Mouse (Mus musculus): ENCODE results near the gene Tulp1.
A peak's percentile ranks its signal among the peaks of the same experiment; 100 is the strongest.
"Not testable (repeated sequence)": the region's sequence is repeated elsewhere in the genome, so short reads cannot be mapped to it uniquely, and the experiment has no call there.

Gene Tulp1

DNA sequence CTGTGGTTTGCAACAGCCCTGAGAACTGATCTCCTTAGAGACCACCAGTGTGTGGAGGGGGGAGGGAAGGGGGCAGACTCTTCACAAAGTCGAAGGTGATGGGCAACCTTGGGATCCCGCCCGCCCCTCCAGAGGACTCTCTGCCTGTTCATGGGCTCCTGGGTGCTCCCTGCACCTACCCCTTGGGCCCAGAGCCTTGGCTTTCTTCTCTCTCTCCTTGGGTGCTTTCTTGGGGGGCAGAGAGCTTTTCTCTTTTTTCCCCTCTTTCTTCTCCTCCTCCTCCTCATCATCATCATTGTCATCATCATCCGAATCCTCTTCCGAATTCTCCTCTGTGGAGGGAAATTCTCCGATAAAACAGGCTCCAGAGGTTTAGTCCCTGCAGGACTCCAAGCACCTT is 1.5 kb downstream of the Tulp1 start:
- DNase-seq = no peak

DNA sequence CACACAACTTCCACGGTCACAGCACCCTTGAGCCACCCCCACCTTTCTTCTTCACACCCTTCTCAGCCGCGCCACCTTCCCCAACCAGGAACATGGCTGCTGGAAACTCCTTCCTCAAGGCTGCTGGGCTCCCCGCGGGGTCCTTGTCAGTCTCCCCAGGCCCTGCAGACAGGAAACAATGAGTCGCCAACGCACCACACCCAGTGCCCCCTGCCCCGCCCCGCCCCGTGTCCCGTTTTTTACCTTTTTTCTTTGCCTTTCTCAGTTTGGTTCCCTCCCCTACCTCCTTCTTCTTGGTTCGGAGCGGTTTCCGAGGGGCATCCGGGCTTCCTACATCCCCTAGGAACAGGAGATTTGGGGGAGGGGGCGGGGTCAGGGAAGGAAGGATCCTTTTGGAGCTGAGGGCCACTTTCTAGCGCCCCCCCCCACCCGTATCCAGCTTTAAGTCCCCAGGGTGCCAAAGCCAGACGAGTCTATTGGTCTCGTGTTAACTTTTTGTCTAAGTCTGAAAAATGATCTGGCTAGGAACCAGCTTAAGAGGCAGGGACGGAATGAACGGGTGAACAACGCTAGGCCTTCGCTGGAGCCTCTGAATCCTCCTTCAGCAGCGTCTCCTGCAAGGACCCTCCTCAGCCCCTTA is 2.2 kb downstream of the Tulp1 start:
- no peak for DNase-seq

DNA sequence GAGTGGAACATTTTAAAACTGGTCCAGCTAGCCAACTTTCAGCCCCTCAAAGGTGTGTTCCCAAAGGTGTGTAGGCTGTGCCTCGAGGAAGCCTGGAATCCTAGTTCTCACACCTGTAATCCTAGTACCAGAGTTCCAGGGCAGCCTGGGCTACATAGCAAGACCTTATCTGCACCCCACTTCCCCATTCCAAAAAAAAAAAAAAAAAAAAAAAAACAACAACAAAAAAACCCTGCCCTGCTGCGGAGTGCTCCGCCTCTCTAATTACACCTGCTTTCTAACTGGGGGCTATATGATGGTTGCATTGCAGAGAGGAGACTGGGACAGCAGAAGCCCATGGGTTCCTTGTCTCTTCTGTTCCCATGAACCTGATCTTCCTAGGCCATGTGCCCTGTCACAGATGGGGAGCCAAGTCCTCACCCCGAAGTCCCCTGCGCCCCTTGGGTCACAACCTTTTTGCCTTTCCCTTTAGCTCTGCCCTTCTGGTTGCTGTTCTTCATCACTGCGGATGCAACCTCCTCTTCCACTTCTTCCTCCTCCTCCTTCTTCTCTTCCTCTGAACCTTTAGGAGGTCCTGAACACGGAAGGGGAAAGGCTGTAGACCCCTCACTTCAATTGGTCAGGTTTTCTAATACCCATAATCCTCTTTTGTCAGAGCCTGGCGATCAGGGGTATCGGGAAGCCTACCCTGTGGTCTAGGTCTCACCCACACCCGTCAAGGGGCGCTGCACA is 2.9 kb downstream of the Tulp1 start:
- DNase-seq = no peak

DNA sequence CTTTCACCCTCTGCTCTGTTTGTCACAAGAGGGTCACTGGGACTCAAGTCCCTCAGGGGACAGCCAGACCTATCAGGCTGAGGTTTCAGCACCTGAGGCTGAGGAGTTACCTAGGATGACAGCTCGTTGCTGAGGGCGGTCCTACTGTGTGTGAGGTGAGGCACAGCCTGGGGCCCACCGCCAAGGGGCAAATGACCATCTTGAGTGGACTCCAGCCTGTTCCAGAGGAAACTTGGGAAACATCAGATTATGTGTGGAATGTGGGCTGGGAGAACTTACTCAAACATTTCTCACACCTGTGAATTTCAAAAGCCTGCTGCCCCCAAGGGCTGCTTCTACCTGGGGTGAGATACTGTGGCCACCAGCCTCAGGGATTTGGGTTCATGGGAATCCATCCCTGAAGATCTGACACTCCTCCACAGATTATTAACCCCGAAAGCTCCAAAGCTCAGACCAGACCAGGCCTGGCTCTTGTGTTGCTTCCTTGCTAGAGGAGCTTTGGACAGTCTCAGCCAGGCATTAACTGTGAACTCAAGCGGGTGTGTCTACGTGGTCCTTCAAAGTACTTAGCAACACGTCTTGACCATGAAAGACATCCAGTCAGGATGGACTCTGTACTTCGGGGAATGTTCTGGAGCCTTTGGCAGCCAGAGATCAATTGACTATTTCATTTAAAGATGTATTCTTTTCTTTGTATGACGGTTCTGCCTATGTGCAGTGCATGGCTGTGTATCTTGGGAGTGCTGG is 4.3 kb downstream of the Tulp1 start:
- no peak for DNase-seq

DNA sequence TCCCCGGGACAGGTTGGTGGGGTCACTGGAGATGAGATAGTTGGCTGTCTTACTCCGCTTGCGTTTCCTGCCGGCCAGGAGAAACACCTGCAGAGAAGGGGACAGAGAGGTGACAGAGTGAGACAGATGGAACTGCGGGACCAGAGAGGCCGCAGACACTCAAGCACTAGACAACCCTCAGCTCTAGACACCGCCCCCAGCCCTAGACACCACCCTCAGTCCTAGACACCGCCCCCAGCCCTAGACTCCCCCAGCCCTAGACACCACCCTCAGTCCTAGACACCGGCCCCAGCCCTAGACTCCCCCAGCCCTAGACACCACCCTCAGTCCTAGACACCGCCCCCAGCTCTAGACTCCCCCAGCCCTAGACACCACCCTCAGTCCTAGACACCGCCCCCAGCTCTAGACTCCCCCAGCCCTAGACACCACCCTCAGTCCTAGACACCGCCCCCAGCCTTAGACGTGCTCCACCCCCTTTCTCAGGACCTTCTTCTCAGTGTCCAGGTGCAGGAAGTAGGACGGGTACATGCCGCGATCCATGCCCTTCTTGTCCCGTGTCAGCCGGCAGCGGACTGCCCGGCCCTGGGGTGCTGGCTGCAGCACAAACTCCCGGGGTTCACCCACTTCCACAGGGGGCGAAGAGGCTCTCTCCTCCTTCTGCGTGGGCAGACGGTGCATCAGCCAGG is 6.3 kb downstream of the Tulp1 start:
- not testable (repeated sequence) for DNase-seq

DNA sequence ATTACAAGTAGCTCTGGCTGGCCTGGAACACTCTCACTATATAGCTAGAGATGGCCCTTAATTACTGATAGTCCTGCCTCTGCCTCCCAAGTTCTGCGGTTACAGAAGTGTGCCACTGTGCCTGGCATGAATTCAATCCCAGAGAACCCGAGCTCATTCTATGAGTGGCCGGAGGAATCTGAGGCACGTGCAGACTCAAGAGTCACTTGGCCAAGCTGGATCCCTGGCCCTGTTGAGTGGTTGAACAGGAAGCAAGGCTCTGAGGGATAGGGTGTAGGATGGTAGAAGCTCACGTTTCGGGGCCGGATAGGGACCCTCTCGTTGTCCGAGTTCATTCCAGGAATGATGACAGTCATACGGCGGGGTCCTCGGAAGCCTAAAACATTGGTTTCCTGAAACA is 9.2 kb downstream of the Tulp1 start:
- no peak for DNase-seq

DNA sequence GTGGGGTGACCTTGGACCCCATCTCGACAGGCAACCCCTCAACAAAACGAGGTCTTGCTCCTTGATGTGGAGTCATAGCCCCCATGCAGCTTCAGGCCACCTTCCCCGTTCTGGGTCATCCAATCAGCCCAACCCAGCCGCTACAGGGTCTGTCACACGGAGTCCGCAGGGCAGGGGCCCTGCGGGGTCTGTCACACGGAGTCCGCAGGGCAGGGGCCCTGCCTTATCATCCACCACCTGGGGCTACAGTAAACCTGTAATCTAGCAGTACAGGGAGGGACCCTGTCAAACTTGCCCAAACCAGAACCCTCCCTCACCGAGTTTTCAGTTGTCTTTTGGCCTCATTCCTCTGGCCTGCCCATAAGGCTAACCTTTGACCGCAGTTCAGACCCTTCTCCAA is 13.0 kb downstream of the Tulp1 start:
- no peak for DNase-seq

DNA sequence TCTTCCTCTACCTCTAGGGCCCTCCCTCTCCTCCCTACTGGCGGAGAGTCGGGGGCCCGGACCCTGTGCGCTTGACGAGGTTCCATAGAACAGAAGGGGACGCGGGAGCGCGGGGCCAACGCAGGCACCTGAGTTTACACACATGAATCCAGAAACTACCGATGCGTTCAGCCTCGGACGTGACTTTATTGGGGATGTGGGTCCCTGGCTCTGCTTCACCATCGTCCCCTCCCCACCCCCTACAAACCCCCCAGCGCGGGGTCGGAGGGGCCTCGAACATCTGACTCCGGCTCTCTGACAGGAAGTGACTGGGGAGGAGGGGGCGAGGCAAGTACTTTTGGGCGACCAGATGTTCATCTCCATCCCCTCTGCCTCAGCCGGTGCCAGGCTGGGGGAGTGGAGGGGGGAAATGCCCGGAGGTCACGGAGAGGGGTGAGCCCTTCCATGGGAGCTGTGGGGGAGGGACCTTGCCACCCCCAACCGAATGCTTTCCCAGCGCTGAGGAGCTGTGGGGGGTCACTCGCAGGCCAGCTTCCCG is 13.6 kb downstream of the Tulp1 start:
- DNase-seq = no peak

DNA sequence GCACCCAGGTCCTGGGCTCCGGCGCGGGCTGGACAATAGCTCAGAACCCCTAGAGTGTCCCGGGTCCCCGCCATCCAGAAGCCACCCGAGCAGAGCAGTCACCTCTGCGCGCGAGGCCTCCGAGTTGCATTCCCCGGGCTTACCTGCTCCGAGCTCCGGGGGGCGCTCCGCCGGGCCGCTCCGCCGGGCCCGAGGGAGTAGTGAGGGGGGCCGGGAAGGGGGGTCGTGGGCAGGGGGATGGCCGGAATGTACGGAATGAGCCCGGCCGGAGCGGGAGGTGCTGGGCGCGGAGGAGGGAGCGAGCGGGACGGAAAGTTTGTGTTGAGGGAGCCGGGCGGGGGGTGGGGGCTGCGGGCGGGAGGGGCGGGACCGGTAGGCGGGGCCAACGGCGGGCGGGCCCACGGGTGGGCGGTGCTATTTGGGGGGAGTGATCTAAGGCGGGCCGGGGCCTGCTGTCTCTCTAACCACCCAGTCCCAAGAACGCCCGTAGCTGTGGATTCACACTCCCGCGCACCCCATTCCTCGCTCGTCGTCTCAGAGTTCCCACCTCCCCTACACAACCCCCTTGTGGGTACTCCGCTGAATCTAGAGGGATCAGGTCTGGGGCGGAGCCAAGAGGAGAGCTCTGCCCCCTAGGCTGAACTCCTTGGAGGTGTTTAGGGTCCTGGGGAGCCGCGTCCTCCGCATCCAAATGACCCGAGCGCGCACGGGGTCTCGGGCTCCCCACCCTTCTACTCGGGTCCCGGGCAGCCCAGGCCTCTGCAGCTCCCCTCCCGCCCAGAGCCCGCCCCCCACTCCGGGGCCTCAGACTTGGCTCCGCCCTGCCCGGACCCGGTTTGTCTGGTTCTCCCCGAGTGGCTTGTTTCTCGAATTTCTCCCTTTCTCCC is 14.3 kb downstream of the Tulp1 start, which contains the start of gene Tead3:
Tead3 (minus strand) TSS at position 352 of the 887 bp plus-strand sequence.
- peak; percentile 73 for DNase-seq

DNA sequence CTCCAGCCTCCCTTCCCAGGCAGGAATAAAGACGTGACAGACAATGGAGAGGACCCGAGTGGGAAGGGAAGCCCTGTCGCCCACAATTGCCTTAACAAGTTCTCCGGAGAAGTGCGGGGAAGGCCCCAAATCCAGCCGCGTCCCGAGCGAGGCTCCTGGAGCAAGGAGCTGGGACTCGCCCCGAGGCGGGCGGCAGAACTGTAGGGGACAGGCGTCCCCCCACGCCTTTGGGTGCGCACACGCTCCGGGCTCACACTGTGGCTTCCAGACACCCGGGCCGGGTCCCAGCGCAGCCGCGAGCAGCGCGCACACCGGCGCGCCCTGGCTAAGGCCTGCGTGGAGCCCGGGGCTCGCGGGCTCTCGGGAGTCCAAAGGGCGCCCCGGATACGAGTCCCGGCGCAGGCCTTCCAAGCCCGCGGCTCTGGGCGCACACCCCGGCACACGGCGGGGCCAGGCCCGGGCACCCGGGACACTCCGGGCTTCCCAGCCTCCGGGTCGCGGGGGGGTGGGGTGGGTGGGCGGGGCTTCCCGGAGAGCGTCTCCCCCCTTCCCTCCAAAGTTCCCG is 15.0 kb downstream of the Tulp1 start:
- DNase-seq = no peak

DNA sequence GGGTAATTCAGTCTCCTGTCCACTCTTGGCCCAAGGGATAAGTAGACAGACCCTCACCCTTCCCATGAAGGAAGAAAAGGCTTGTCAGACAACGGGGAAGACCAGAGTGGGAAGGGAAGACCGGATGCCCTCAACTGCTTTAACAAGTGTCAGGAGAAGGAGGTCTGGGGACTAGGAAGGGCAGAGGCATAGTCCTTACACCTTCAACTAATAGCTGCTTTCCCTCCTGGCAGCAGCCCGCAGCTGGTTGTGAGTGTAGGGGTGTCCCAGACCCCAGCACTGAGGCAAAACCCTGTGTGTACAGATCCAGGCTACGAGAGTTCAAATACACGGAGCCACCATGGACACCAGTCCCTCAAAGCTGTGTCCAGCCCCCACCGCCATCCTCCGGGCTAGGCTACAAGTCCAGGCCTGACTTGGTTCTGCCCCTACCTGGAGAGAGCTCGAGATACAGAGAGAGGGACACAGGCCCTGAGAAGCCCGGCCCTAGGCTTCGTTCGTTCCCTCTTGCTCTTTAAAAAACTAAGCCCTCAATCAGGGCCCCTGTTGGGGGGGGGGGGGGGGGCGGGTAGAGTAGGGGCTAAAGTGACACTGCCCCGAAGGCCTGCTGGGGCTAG is 15.7 kb downstream of the Tulp1 start:
- DNase-seq = no peak

DNA sequence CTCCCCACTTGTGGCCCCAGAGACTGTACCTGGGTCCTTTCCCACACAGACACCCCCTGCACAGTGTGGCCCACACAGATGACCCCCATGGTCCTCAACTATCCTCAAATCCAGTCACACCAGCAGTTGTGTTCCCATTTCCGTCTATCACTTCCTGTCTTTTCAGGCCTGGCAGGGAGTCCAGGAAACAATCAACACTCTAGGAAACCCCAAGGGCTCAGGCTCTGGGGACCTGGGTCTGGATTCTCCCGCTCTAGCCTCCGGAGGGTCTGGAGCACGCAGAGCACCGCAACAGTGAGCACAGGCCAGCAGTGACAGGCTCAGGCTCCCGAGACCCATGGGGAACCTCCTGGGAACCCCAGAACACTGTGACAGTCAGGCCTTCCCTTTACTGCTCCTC is 16.8 kb downstream of the Tulp1 start:
- no peak for DNase-seq

DNA sequence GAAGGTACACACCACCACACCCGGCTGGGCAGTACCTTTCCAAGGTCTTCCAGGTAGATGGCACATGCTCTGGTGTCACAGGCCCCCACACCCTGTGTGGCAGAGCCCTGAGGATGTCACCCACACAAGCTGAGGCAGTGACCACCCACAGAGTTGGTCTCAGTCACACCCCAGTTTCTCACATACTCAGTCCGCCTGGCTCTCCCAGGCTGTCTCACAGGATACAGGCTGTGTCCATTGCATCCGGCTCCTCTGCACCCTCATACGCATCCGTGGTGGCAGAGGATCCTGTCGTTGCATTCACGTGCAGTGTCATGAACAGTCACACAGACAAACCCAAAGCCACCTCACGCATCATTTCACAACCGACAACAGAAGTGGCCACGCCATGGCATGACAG is 17.7 kb downstream of the Tulp1 start:
- DNase-seq = no peak

DNA sequence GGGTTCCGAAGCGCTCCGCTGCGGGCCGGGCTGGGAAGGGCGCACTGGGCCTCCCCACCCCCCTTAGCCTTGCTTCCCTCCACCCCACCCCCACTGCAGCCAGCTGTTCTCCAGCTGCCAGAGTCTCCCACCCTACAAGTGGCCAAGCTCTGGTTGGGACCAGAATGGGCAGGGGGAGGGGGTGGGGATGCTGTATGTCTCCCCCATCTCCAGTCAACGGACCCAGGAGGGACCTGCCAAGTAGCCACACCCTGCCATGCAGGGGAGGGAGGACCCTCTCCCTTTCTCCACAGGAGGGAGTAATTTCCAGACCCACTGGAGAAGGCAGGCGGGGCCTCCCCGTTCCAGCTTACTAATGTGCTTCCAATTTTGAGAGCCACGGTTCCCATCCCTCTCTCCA is 19.1 kb downstream of the Tulp1 start:
- no peak for DNase-seq

DNA sequence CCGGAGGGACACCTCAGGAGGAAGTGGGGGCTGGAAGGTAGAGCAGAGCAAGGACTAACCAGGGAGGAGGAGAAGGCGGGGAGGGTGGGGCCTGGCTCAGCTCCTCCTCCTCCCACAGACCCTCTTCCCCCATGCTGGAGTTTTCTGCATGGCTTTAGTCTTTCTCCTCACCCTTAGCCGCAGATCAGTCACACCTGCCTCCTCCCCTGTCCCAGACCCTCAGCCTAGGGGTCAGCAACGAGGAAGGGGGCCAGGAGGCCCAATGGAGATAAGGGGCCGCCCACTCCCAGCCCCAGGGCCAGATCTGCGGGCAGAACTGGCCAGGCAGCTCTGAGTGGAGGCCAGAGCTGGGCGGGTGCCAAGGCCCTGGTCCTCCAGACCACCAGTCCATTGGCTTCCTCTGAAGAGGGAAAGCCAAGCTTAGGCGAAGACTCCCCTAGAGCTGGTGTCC is 19.7 kb downstream of the Tulp1 start:
- DNase-seq = peak; percentile 42

DNA sequence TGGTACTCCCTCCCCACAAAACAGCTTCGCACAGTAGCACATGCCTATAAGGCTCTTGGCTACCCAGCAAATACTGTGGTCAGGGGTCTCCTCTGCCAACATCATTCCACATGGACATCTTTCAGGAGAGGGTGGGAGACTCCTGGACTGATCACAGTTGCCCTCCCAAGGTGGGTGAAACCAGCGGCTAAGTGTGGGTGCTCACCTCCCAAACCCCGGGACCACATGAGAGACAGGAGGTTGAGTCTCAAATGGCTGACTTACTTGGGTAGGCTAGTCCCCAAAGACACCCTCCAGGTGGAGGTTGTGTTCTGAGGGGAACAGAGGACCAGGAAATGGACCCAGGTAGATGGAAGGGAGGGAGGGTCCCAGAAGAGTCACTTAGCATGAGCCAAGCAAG is 20.4 kb downstream of the Tulp1 start:
- no peak for DNase-seq

DNA sequence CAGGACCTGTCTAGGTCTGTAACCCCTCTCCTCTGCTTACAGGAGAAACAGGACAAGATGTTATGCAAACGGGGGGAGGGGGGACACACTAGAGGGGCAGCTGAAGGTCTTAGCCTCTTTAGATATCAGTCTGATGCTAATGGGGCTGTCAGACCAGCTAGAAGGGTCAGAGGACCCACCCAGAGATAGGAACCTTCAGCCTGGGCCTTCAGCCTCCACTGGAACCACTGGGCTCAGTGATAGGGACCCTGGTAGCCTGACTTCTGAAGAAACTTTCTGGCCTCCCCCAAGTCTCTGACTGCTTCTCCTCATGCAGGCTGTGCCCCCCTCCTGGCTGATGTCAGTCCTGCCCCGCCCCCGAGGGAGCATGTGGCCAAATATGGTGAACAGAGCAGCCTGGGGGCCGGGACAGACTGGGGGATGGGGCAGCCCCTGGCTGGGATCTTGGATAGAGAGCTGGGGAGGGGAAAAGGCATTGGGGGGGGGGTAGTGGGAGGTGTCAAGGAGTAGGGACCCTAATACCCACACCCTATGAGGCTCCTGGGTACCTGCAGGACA is 20.9 kb downstream of the Tulp1 start:
- DNase-seq = no peak

DNA sequence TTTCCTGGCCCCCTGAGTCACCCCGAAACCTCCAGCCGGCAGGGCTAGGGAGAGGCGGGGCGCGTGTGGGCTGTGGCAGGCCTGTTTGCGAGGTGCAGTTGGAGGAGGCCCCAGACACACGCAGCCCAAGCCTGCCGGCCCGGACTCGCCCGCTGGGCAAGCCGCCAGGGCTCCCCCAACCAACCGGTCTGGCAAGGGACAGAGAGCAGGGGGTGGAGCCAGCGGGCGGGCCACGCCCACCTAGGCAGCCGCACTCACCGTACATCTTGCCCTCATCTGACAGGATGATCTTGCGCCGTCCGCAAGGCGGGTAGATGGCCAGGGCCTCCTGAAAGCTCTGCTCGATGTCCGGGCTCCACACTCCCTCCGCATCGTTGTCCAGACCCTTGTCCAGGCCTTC is 23.9 kb downstream of the Tulp1 start:
- DNase-seq = peak; percentile 73

DNA sequence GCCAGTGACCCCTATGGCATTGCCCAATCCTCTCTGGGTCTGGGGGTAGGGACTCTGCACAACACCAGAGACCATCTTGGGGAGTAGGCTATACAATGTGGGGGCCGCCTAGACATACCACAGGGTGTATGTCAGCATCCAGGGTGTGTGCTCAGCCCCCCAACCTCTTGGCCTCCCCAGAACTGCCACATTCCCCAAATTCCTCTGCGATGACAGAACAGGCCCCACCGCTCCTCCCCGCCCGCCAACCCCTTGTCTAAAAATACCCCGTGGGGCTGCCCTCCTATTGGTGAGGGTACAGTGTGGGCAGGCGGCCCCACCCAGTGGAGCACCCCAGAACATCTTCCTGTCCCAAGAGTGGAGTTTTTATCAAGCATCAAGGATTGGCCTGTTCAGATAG is 24.4 kb downstream of the Tulp1 start:
- DNase-seq = no peak

DNA sequence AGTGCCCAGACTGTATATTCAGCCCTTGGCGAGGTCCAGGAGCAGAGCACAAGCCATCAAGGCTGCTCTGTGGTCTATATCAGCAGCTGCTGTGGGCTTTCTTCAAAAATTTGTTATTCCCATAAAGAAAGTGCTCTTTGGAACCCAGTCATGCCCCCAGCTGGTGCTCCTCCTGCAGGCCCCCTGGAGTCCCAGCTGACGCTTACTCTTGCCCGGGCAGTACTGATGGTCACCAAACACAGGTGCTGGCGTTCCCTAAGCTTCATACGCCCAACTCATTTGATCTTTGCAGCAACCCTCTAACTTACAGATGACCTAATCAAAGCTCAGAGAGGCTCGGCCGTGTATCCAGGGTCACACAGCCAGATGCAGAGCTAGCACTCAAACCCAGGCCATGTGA is 27.5 kb downstream of the Tulp1 start:
- no peak for DNase-seq

DNA sequence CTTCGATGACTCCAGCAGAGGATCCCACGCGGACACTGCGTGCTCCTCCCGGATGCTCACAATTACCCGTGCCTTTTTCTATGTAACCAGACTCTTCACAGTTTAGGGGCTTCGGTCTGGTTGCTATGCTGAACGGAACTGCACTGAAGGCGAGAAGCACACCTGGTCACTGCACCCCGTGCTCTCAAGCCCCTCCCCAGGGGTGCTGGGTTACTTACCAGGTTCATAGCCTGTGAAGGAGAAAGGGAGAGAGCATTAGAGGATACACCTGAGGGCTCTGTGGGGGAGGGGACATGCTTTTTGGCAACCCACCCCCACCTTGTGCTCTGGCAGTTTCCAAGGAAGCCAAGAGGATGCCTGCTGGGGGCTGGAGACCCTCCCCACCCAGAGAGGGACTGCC is 29.8 kb downstream of the Tulp1 start:
- DNase-seq = no peak
